Mouse (Mus musculus) adrenal gland, adult 8-10 months (tissue): ENCODE data around the gene Syp. TPM values are rescaled to one million over a fixed set of nuclear protein-coding genes. Genes with fewer than 3 reads are reported as not detected.

Experiments used
- DNase-seq: peaks from one replicate; pipeline ENCODE4 v3.0.0; 2022
- total RNA-seq, 4 experiments: library from RNA; stranded (reverse); gene quantifications; 2 replicates each; pipeline ENCODE4 v1.2.4; 2022

The Syp gene
- total RNA-seq, result 100 to 1,000 TPM in 1 of 4 experiments, 10 to 100 TPM in 3; 71.5 to 122 (median 80.3) TPM

- DNase-seq, result peak; percentile 71
Measured at GRCm38 (mm10) chrX:7638401-7639091, at the start of gene Syp. TSS of gene Syp (plus strand) at chrX:7638471.

GRCm38 (mm10) chrX:7595371-7595770 lies 42.9 kb upstream of the Syp start:
- no peak for DNase-seq

GRCm38 (mm10) chrX:7604004-7604403 lies 34.3 kb upstream of the Syp start:
- DNase-seq, result no peak

- peak; percentile 81 for DNase-seq
Measured at GRCm38 (mm10) chrX:7604879-7605574, 33.2 kb upstream of the Syp start, which contains the start of gene Ccdc22. TSS of gene Ccdc22 (minus strand) at chrX:7605517.

GRCm38 (mm10) chrX:7605575-7605941 lies 32.7 kb upstream of the Syp start:
- no peak for DNase-seq

- DNase-seq, result no peak
Measured at GRCm38 (mm10) chrX:7606783-7607182, 31.5 kb upstream of the Syp start, which contains the start of gene Cacna1f. TSS of gene Cacna1f (plus strand) at chrX:7607083.

GRCm38 (mm10) chrX:7610035-7610434 lies 28.2 kb upstream of the Syp start:
- no peak for DNase-seq

GRCm38 (mm10) chrX:7610536-7611258 lies 27.6 kb upstream of the Syp start:
- no peak for DNase-seq

- no peak for DNase-seq
Measured at GRCm38 (mm10) chrX:7617889-7618551, 20.3 kb upstream of the Syp start.

GRCm38 (mm10) chrX:7632560-7632959 lies 5.7 kb upstream of the Syp start:
- no peak for DNase-seq

GRCm38 (mm10) chrX:7635101-7635500 lies 3.2 kb upstream of the Syp start:
- DNase-seq, result no peak

GRCm38 (mm10) chrX:7639536-7640325 lies 1.5 kb downstream of the Syp start:
- DNase-seq, result no peak

GRCm38 (mm10) chrX:7640785-7641184 lies 2.5 kb downstream of the Syp start:
- DNase-seq, result no peak

GRCm38 (mm10) chrX:7645349-7645748 lies 7.1 kb downstream of the Syp start:
- peak; percentile 53 for DNase-seq

- peak; percentile 80 for DNase-seq
Measured at GRCm38 (mm10) chrX:7648671-7649304, 10.5 kb downstream of the Syp start.

- peak; percentile 47 for DNase-seq
Measured at GRCm38 (mm10) chrX:7657221-7657639, 19.0 kb downstream of the Syp start, which contains the start of gene Prickle3. TSS of gene Prickle3 (plus strand) at chrX:7657260.

GRCm38 (mm10) chrX:7658031-7658784 lies 19.9 kb downstream of the Syp start:
- no peak for DNase-seq

GRCm38 (mm10) chrX:7658785-7659589 lies 20.7 kb downstream of the Syp start:
- no peak for DNase-seq

- no peak for DNase-seq
Measured at GRCm38 (mm10) chrX:7661086-7661485, 22.8 kb downstream of the Syp start.

- no peak for DNase-seq
Measured at GRCm38 (mm10) chrX:7662936-7663335, 24.7 kb downstream of the Syp start.
